Mouse (Mus musculus): ENCODE measurements around the gene Ankrd13d.

DNA sequence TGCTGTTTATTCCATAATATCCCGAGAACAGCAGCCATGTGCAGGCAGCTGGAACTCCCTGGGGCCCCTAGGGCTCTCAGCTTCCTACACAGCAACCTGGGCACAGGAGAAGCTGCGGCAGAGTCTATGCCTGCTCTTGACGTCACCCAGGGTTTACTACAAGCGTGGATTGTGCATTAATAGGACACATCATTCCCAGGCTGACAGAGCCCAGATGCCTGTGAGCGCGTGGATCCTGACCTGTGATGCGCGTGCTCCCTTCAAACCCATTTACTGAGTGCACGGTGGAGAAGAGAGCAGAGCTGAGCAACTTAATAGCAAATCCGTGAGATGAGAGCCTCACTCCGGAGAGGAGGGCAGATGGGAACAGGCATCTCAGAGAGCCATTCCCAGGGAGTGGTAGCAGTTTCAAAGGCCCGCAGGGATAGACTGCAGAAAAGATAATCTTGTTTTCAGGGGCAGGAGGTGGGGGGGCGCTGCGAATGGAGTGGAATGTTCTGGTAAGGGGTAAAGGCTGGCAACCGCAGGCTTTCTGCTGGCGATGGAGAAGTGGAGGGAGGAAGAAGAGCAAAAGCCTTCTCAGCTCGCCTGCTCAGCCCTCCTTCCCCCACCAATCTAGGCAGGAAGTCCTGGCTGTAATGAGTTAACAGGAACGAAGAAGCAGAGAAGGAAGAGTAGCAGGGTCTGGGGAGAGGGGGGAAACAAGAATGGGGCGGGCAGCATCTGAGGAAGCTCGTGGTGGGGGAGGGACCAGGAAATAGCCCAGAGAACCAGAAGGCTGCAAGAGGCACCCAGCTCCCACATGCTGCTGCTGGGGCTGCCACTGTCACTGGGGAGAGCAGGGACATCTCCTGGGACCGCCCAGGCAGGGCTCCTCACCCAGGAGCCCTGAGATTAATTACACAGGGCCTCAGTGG is 19.1 kb upstream of the Ankrd13d start:
- 0 out of 2 replicates have a peak, but pooled peaks have one; percentile 12 for TF ChIP-seq POLR2A (IDR thresholded peaks at IDR 0.05; ENCODE audit: extremely low read depth, insufficient read depth, low read length)
- TF ChIP-seq CTCF (IDR thresholded peaks at IDR 0.05; ENCODE audit: extremely low read depth, insufficient read depth, low read length): no peak
